Comparison of ENCODE assay signal across 9 mouse cellular contexts in genomic region chr2:146221076-146221928, GRCm38 (mm10). TPM values are rescaled to one million over a fixed set of nuclear protein-coding genes. Genes with fewer than 3 reads are reported as not detected.
DNase-seq lines count a peak whose midpoint lies in the region; ATAC-seq and TF ChIP-seq lines count a peak whose summit lies in the region.
"Had no signal": no experiment of that assay in that cellular context is flagged by ENCODE, and none has a peak within 500 bp of the region (broad histone marks: within the 10 kb centered on the region; RNA-seq: fewer than 3 reads in every experiment).

TSS of gene Insm1 (plus strand) at chr2:146221921.

- H3K9ac ChIP-seq in intestine, embryonic 14.5 days (ENCODE audit: low read length): peak within 1 kb of the TSS; percentile 30; the same call in 1 of the 2 replicates
- peak within 1 kb of the TSS; percentile 42; the same call in 1 of the 2 replicates for H3K9ac ChIP-seq in limb, embryonic 12.5 days (replicated peaks)
- H3K9ac ChIP-seq in midbrain, embryonic 16.5 days (ENCODE audit: low read depth, low read length): peak within 1 kb of the TSS; percentile 90

- H3K4me1 ChIP-seq in forebrain, embryonic 10.5 days: peaks cover 83% of the 10 kb centered on the region
- peaks cover 23% of the 10 kb centered on the region for H3K4me1 ChIP-seq in intestine, embryonic 14.5 days (replicated peaks; ENCODE audit: control insufficient read depth, insufficient read depth, low read length)
- peaks cover 44% of the 10 kb centered on the region for H3K4me1 ChIP-seq in limb, embryonic 12.5 days (replicated peaks)
- peaks cover 39% of the 10 kb centered on the region for H3K4me1 ChIP-seq in midbrain, embryonic 16.5 days (ENCODE audit: control insufficient read depth, insufficient read depth, low read length)

- peak; percentile 27; the same call in 1 of the 2 replicates for TF ChIP-seq CTCF in brain, embryonic 14.5 days (IDR thresholded peaks at IDR 0.05; ENCODE audit: borderline replicate concordance, extremely low read depth, insufficient read depth, insufficient read length)

- H3K4me3 ChIP-seq in forebrain, embryonic 10.5 days: peak within 1 kb of the TSS; percentile 58
- H3K4me3 ChIP-seq in intestine, embryonic 14.5 days (ENCODE audit: low read depth, low read length): peak within 1 kb of the TSS; percentile 50
- H3K4me3 ChIP-seq in limb, embryonic 12.5 days (replicated peaks): peak within 1 kb of the TSS; percentile 54
- peak within 1 kb of the TSS; percentile 81 for H3K4me3 ChIP-seq in midbrain, embryonic 16.5 days (ENCODE audit: low read depth, low read length)
- H3K4me3 ChIP-seq: myocyte had no signal

- under 1% methylated on average over 86 of the region's 86 CpGs for WGBS in forebrain, embryonic 10.5 days
- 1% methylated on average over 75 of the region's 86 CpGs for WGBS in intestine, embryonic 14.5 days
- WGBS in limb, embryonic 12.5 days: 1% methylated on average over 77 of the region's 86 CpGs
- WGBS in midbrain, embryonic 16.5 days: under 1% methylated on average over 84 of the region's 86 CpGs

- peaks cover 99% of the 10 kb centered on the region for H3K27me3 ChIP-seq in forebrain, embryonic 10.5 days (ENCODE audit: poor library complexity, severe bottlenecking)
- H3K27me3 ChIP-seq in intestine, embryonic 14.5 days (replicated peaks; ENCODE audit: control insufficient read depth, insufficient read depth, low read length): peaks cover 96% of the 10 kb centered on the region
- peaks cover 91% of the 10 kb centered on the region for H3K27me3 ChIP-seq in limb, embryonic 12.5 days
- no peaks in the 10 kb centered on the region for H3K27me3 ChIP-seq in midbrain, embryonic 16.5 days (ENCODE audit: control insufficient read depth, insufficient read depth, low read depth, low read length)

- H3K9me3 ChIP-seq in forebrain, embryonic 10.5 days: no peaks in the 10 kb centered on the region
- no peaks in the 10 kb centered on the region for H3K9me3 ChIP-seq in intestine, embryonic 14.5 days (ENCODE audit: control insufficient read depth, low read length)
- no peaks in the 10 kb centered on the region for H3K9me3 ChIP-seq in limb, embryonic 12.5 days
- no peaks in the 10 kb centered on the region for H3K9me3 ChIP-seq in midbrain, embryonic 16.5 days (replicated peaks; ENCODE audit: control insufficient read depth, low read length, poor library complexity, severe bottlenecking)

- peak within 1 kb of the TSS; percentile 85 for H3K27ac ChIP-seq in forebrain, embryonic 10.5 days
- no peak within 1 kb of the TSS for H3K27ac ChIP-seq in intestine, embryonic 14.5 days (ENCODE audit: low read depth)
- no peak within 1 kb of the TSS for H3K27ac ChIP-seq in limb, embryonic 12.5 days
- peak within 1 kb of the TSS; percentile 95 for H3K27ac ChIP-seq in midbrain, embryonic 16.5 days (ENCODE audit: low read length)

- DNase-seq in layer of hippocampus, adult 11-12 months (ENCODE audit: low spot score): peak; percentile 37
- no peak for DNase-seq in layer of hippocampus, adult 9-10 months (ENCODE audit: low spot score)
- DNase-seq in brain, embryonic 14.5 days (ENCODE audit: low read depth): peak; percentile 96
- DNase-seq in forebrain, embryonic 10.5 days (ENCODE audit: extremely low spot score, low spot score): peak; percentile 85
- DNase-seq in intestine, embryonic 14.5 days (ENCODE audit: low spot score): peak; percentile 82
- DNase-seq in testis, postnatal 14 days (ENCODE audit: low spot score): peak; percentile 42

- peak; percentile 63 for ATAC-seq in intestine, embryonic 14.5 days (replicated peaks; ENCODE audit: low FRiP score, low TSS enrichment, low read depth)
- ATAC-seq in limb, embryonic 12.5 days (ENCODE audit: insufficient number of reproducible peaks, insufficient read depth, low FRiP score, low TSS enrichment, low read depth): 0 out of 2 replicates have a peak, but pooled peaks have one; percentile 34
- ATAC-seq in midbrain, embryonic 16.5 days: peak; percentile 37

- peak within 1 kb of the TSS; percentile 94 for H3K4me2 ChIP-seq in intestine, embryonic 14.5 days (ENCODE audit: low read length)
- peak within 1 kb of the TSS; percentile 97 for H3K4me2 ChIP-seq in limb, embryonic 12.5 days
- H3K4me2 ChIP-seq in midbrain, embryonic 16.5 days (ENCODE audit: low read length): peak within 1 kb of the TSS; percentile 90

- no peak for TF ChIP-seq POLR2A in brain, embryonic 14.5 days (IDR thresholded peaks at IDR 0.05; ENCODE audit: borderline replicate concordance, extremely low read depth, insufficient read depth, insufficient read length, poor library complexity, severe bottlenecking)

- H3K36me3 ChIP-seq in forebrain, embryonic 10.5 days (replicated peaks): no peaks in the 10 kb centered on the region
- no peaks in the 10 kb centered on the region for H3K36me3 ChIP-seq in intestine, embryonic 14.5 days (ENCODE audit: control insufficient read depth, insufficient read depth, low read length)
- no peaks in the 10 kb centered on the region for H3K36me3 ChIP-seq in limb, embryonic 12.5 days
- no peaks in the 10 kb centered on the region for H3K36me3 ChIP-seq in midbrain, embryonic 16.5 days (ENCODE audit: control insufficient read depth, insufficient read depth, low read length)

RNA-seq across cellular contexts. Expression of gene Insm1, which starts in this region (rescaled TPM):
- polyA plus RNA-seq in brain, embryonic 14.5 days (2012; rRNA removed): 51.1 and 74.2 TPM in 2 replicates
- polyA plus RNA-seq in forebrain, embryonic 10.5 days (2016; fragmentation: Nextera tagmentation; extraction: Ambion mirVana): 1.6 and 1.8 TPM in 2 replicates
- polyA plus RNA-seq in intestine, embryonic 14.5 days (2014; fragmentation: Nextera tagmentation; extraction: Ambion mirVana): 1.6 and 1.8 TPM in 2 replicates
- not detected in 2 replicates for polyA plus RNA-seq in limb, embryonic 12.5 days (2016; fragmentation: Nextera tagmentation; extraction: Ambion mirVana)
- 2.7 TPM in 2 replicates for polyA plus RNA-seq in midbrain, embryonic 16.5 days (2015; fragmentation: Nextera tagmentation; extraction: Ambion mirVana)
- polyA plus RNA-seq: myocyte had no signal

Comparison
In these comparisons a context has a peak if more than half of its experiments do, and no peak if none do; other contexts are left out.
1. RNA of gene Insm1 (polyA plus RNA-seq): 51.1 to 74.2 TPM in brain, embryonic 14.5 days; 2.7 TPM in midbrain, embryonic 16.5 days, 1.6 to 1.8 TPM in forebrain, embryonic 10.5 days, 1.6 to 1.8 TPM in intestine, embryonic 14.5 days and not detected in limb, embryonic 12.5 days; every median in the first group is over 10 times any median in the second.
2. Peak in ATAC-seq, H3K4me3 ChIP-seq, H3K9ac ChIP-seq and H3K4me2 ChIP-seq in limb, embryonic 12.5 days; RNA of the gene not detected or under 1 TPM.
3. H3K27ac ChIP-seq: peak in forebrain, embryonic 10.5 days (single experiment) and midbrain, embryonic 16.5 days (single experiment); none in intestine, embryonic 14.5 days (single experiment) and limb, embryonic 12.5 days (single experiment).
4. H3K9ac ChIP-seq: peak in every context shown above with its lines; median percentile 90 in midbrain, embryonic 16.5 days; 42 in limb, embryonic 12.5 days; 30 in intestine, embryonic 14.5 days.
5. Peak in every context shown above with its lines, with median percentiles within 50 percentile points of each other: H3K4me3 ChIP-seq, ATAC-seq and H3K4me2 ChIP-seq.